8 mouse cellular contexts compared by ENCODE assay signal in genomic region chr4:150964635-150965554, GRCm38 (mm10). TPM values are rescaled to one million over a fixed set of nuclear protein-coding genes. Genes with fewer than 3 reads are reported as not detected.
DNase-seq lines count a peak whose midpoint lies in the region; ATAC-seq lines count a peak whose summit lies in the region.

No protein-coding gene starts in this region.

- peak; percentile 86 for ATAC-seq in common myeloid progenitor, adult 5-6 weeks (replicated peaks; ENCODE audit: low read depth, poor library complexity, severe bottlenecking)
- peak; percentile 86 for ATAC-seq in inflammation-experienced regulatory T-cells, adult 6 months
- peak; percentile 90 for ATAC-seq in megakaryocyte progenitor cell, adult 5-6 weeks (replicated peaks; ENCODE audit: poor library complexity)

- intact Hi-C loops in gastrocnemius, postnatal 14 days (cut with DNase I; ENCODE audit: low total_unique reads): loop anchor here (5.0 kb wide), 1 partner anchor 313 kb away; the partner anchor contains the start of gene Slc45a1
- intact Hi-C loops in left cerebral cortex, postnatal 10 days (cut with DNase I): loop anchor here (2.0 kb wide), 1 partner anchor 308 kb away; no protein-coding TSS in a partner anchor

- peak; percentile 92 for DNase-seq in ZHBTc4 (ENCODE audit: low read depth, low spot score)
- peak; percentile 81 for DNase-seq in gastrocnemius, postnatal 14 days
- DNase-seq in left cerebral cortex, postnatal 10 days (ENCODE audit: extremely low spot score in 1 of 2, low spot score in 2 of 2): peak; percentile 64 to 86
- peak; percentile 91 for DNase-seq in right cerebral cortex, postnatal 14 days
- DNase-seq in urinary bladder, postnatal 36 days (ENCODE audit: low spot score in 2 of 2): peak; percentile 80 to 87

RNA-seq across cellular contexts. Expression of gene Uts2, which starts 32.0 kb away (rescaled TPM):
- total RNA-seq in common myeloid progenitor, adult 5-6 weeks (2017): not detected in 2 replicates
- total RNA-seq in gastrocnemius, postnatal 14 days (2021): not detected
- polyA plus RNA-seq in inflammation-experienced regulatory T-cells, adult 6 months (2017; shearing (Covaris generic)): not detected
- total RNA-seq in left cerebral cortex, postnatal 10 days (2021): not detected
- not detected in 2 replicates for total RNA-seq in megakaryocyte progenitor cell, adult 5-6 weeks (2015)
- total RNA-seq in megakaryocyte progenitor cell, adult 5-6 weeks (2017): not detected in 2 replicates

RNA-seq across cellular contexts. Expression of gene Tnfrsf9, which starts 50.5 kb away (rescaled TPM):
- not detected in 2 replicates for total RNA-seq in common myeloid progenitor, adult 5-6 weeks (2017)
- under 1 TPM; 0.16 to 0.22 TPM for total RNA-seq in gastrocnemius, postnatal 14 days (2021)
- 100 to 1,000 TPM; 101 to 158 (median 156) TPM for polyA plus RNA-seq in inflammation-experienced regulatory T-cells, adult 6 months (2017; shearing (Covaris generic))
- total RNA-seq in left cerebral cortex, postnatal 10 days (2021): under 1 TPM; 0.36 to 0.47 TPM
- 0.15 TPM in 1 of 2 replicates, not detected in the other for total RNA-seq in megakaryocyte progenitor cell, adult 5-6 weeks (2015)
- total RNA-seq in megakaryocyte progenitor cell, adult 5-6 weeks (2017): not detected in 2 replicates

RNA-seq across cellular contexts. Expression of gene Park7, which starts 50.7 kb away (rescaled TPM):
- 369 and 397 TPM in 2 replicates for total RNA-seq in common myeloid progenitor, adult 5-6 weeks (2017)
- 100 to 1,000 TPM; 642 to 667 TPM for total RNA-seq in gastrocnemius, postnatal 14 days (2021)
- polyA plus RNA-seq in inflammation-experienced regulatory T-cells, adult 6 months (2017; shearing (Covaris generic)): 100 to 1,000 TPM; 379 to 537 (median 522) TPM
- total RNA-seq in left cerebral cortex, postnatal 10 days (2021): 100 to 1,000 TPM; 213 to 216 TPM
- 303 and 339 TPM in 2 replicates for total RNA-seq in megakaryocyte progenitor cell, adult 5-6 weeks (2015)
- total RNA-seq in megakaryocyte progenitor cell, adult 5-6 weeks (2017): 449 and 454 TPM in 2 replicates

Comparison
In these comparisons a context has a peak if more than half of its experiments do, and no peak if none do; other contexts are left out.
1. Peak in every context shown above with its lines: DNase-seq and ATAC-seq.